Mouse (Mus musculus) brain, embryonic 14.5 days (tissue): Measurements from ENCODE around the gene Pip4k2a.

Experiments
- CTCF ChIP-seq: fragments of 200-500 bp; IDR thresholded peaks from 2 replicates; pipeline ENCODE4 v1.5.1; 2012; ENCODE audit warnings: inconsistent platforms, mild to moderate bottlenecking, moderate library complexity, borderline replicate concordance; ENCODE audit not compliant: insufficient read depth, insufficient read length; ENCODE audit errors: extremely low read depth
- POLR2A ChIP-seq: fragments of 200-500 bp; IDR thresholded peaks from 2 replicates; pipeline ENCODE4 v1.6.1; 2012; ENCODE audit warnings: mild to moderate bottlenecking, inconsistent platforms, borderline replicate concordance; ENCODE audit not compliant: poor library complexity, insufficient read depth, insufficient read length, severe bottlenecking; ENCODE audit errors: extremely low read depth

DNA sequence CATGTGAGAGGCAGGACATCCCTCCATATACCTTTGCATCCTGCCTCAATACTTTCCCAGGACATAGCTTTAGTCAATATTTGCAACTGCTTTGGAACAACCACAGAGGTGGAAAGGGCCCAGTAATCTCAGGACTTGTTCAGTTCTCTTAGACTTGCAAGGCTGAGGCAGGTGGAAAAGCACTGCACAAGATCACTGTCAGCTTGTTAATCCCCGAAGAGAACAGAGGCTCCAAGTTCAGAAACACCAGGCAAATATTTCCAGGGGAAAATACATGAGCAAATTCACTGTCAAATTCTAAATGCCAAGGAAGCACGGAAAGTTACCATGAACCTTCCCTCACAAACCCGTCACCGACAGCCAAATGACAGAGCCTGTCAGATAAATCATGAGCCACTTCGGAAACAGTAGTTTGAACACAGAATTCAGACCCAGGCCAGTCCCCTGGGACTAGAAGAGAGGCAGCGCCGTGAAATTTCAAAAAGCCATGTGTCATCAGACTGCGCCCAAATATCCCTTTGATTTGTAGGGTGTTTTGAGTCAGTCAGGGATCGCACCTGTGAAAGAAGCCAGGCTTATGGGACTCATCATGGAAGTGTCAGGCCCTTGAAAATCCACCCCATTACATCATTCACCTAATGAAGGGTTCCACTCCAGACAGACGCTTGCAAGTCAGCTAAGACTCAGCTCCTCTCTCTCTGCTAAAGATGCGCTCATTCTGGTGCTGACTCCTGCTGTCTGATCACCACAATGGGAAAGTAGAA lies 184.1 kb downstream of the Pip4k2a start:
- no peak for TF ChIP-seq POLR2A
- TF ChIP-seq CTCF, result no peak
